Mouse (Mus musculus): ENCODE data around the gene 6430628N08Rik.

The 6430628N08Rik gene

GRCm38 (mm10) chr4:115940681-115941080 is 50.2 kb downstream of the 6430628N08Rik start:
- DNase-seq: no peak

- DNase-seq: no peak
These were observed 50.9 kb downstream of the 6430628N08Rik start for GRCm38 (mm10) chr4:115941242-115941820.

- no peak for DNase-seq
These were observed 53.3 kb downstream of the 6430628N08Rik start for GRCm38 (mm10) chr4:115943669-115944314.
